Mouse (Mus musculus) spleen, adult 2 months (tissue): Measurements from ENCODE around the gene Cdadc1. TPM values are rescaled to one million over a fixed set of nuclear protein-coding genes. Genes with fewer than 3 reads are reported as not detected.

Experiments
- DNase-seq, 2 experiments: peaks; one replicate each; pipeline versions ENCODE4 v3.0.0 to v3.0.0-alpha.2; 2012 to 2021; ENCODE audit warnings: low spot score in 2 of 2, low read depth in 1 of 2
- H3K27ac ChIP-seq: fragments of 200-500 bp; 2 replicates; pipeline ENCODE4 v1.5.1; 2012; ENCODE audit warnings: low read length, inconsistent platforms; ENCODE audit not compliant: insufficient read depth
- H3K27me3 ChIP-seq: fragments of 200-500 bp; 2 replicates; pipeline ENCODE4 v1.6.1; 2012; ENCODE audit warnings: mild to moderate bottlenecking, moderate library complexity, low read length, inconsistent platforms; ENCODE audit not compliant: control insufficient read depth, insufficient read depth
- H3K36me3 ChIP-seq: fragments of 200-500 bp; 2 replicates; pipeline ENCODE4 v1.6.1; 2012; ENCODE audit warnings: mild to moderate bottlenecking, low read length, inconsistent platforms; ENCODE audit not compliant: control insufficient read depth, insufficient read depth
- H3K4me1 ChIP-seq: fragments of 200-500 bp; 2 replicates; pipeline ENCODE4 v1.6.1; 2011; ENCODE audit warnings: inconsistent platforms; ENCODE audit not compliant: control insufficient read depth, insufficient read depth, insufficient read length
- H3K4me3 ChIP-seq: fragments of 200-500 bp; 2 replicates; pipeline ENCODE4 v1.5.1; 2011; ENCODE audit warnings: mild to moderate bottlenecking, inconsistent platforms; ENCODE audit not compliant: insufficient read depth, insufficient read length; ENCODE audit errors: extremely low read depth
- CTCF ChIP-seq: fragments of 200-500 bp; IDR thresholded peaks from 2 replicates; pipeline ENCODE4 v1.5.1; 2011; ENCODE audit warnings: mild to moderate bottlenecking, inconsistent platforms; ENCODE audit not compliant: insufficient read depth, insufficient read length, insufficient replicate concordance; ENCODE audit errors: extremely low read depth
- POLR2A ChIP-seq: fragments of 200-500 bp; IDR thresholded peaks from 2 replicates; pipeline ENCODE4 v1.6.1; 2011; ENCODE audit warnings: low read depth, low read length, inconsistent platforms
- whole genome bisulfite sequencing: fragments of 180-500 bp; shearing (Covaris S2); methylation state at CpG from one replicate; pipeline ENCODE4 v1.1.7; 2018; 5-methylcytosine and 5-hydroxymethylcytosine counted together
- polyA plus RNA-seq: library from polyadenylated mRNA; depleted of rRNA; stranded (reverse); fragments of >200 nt; gene quantifications from 2 replicates; pipeline ENCODE4 v1.2.3, GENCODE M21; 2012; rRNA removed

Cdadc1 gene
- 2.2 and 2.8 TPM in 2 replicates for polyA plus RNA-seq

- peak within 1 kb of the TSS; percentile 97 for H3K4me3 ChIP-seq
- H3K36me3 ChIP-seq: no peaks in the 10 kb centered on the region
- under 1% methylated on average over 47 of the region's 48 CpGs for WGBS
Observed at GRCm38 (mm10) chr14:59597398-59598259, at the start of gene Cdadc1. Gene Cdadc1 (minus strand): TSS chr14:59597959.

GRCm38 (mm10) chr14:59646826-59647697, 49.3 kb upstream of the Cdadc1 start:
- H3K36me3 ChIP-seq: no peaks in the 10 kb centered on the region
- WGBS: 62% methylated on average over 16 of the region's 16 CpGs
- H3K27ac ChIP-seq: no peak overlapping the region
- TF ChIP-seq POLR2A (no peak), CTCF (no peak)
- DNase-seq: no peak
- no peaks in the 10 kb centered on the region for H3K27me3 ChIP-seq
- H3K4me3 ChIP-seq: no peak overlapping the region
- peaks cover 2% of the 10 kb centered on the region; the same call in 1 of the 2 replicates for H3K4me1 ChIP-seq

More at GRCm38 (mm10) chr14:59597398-59598259, at the start of gene Cdadc1:
- TF ChIP-seq POLR2A: peak; percentile 44
- no peak for TF ChIP-seq CTCF
- peak within 1 kb of the TSS; percentile 80 for H3K27ac ChIP-seq
- peak; percentile 84 to 91 for DNase-seq
- H3K4me1 ChIP-seq: peaks cover 7% of the 10 kb centered on the region; the same call in 1 of the 2 replicates
- peaks cover 2% of the 10 kb centered on the region; the same call in 1 of the 2 replicates for H3K27me3 ChIP-seq

GRCm38 (mm10) chr14:59644896-59645295, 47.1 kb upstream of the Cdadc1 start:
- DNase-seq: no peak
- Histone ChIP-seq H3K27ac (no peak overlapping the region), H3K4me3 (no peak overlapping the region), H3K36me3 (no peaks in the 10 kb centered on the region), H3K4me1 (peaks cover 2% of the 10 kb centered on the region; the same call in 1 of the 2 replicates), H3K27me3 (no peaks in the 10 kb centered on the region)
- TF ChIP-seq POLR2A: no peak
- TF ChIP-seq CTCF: no peak
- WGBS: 67% methylated on average over 3 of the region's 3 CpGs

DNA sequence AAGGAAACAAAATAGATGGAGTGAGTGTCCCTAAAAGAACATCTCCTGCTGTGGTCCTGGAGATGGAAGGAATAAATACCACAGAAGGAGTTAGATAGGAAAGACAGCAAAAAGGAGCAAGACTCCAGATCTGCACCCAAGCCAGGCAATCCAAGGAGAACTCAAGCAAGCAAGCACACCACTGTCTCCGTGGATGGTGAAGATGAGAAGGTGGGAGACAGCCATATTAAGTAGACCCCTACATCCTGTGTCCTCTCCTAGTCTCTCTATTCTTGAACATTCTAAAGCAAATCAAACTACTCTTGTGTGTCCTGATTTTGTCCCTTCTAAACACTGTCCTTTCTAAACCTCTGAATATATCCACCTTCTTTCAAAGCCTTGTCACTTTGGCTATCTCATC, 46.4 kb upstream of the Cdadc1 start:
- no peak for DNase-seq
- WGBS: 71% methylated on average over 1 of the region's 1 CpGs
- Histone ChIP-seq H3K36me3 (no peaks in the 10 kb centered on the region), H3K4me1 (peaks cover 2% of the 10 kb centered on the region; the same call in 1 of the 2 replicates), H3K4me3 (no peak overlapping the region), H3K27me3 (no peaks in the 10 kb centered on the region), H3K27ac (no peak overlapping the region)
- TF ChIP-seq CTCF: no peak
- TF ChIP-seq POLR2A: no peak

DNA sequence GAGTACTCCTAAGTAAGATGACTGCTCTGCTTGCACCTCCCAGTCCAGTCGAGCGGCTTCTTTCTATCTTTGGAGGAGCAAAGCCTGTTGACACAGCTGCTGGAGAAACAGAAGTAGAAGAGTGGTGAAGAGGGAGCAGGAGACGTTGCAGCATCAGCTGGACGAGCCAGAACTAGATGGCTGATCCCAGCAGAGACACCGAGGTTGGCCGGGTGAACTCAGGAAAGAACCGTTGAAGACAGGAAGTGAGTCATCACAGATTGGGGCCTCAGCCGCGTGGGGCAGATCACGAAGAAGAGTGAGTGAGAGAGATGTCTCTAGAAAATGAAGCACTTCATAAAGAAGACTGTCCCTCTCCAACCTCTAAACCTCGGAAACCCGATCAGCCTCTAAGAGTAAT, 45.8 kb upstream of the Cdadc1 start:
- no peaks in the 10 kb centered on the region for H3K36me3 ChIP-seq
- H3K4me3 ChIP-seq: no peak overlapping the region
- no peaks in the 10 kb centered on the region for H3K27me3 ChIP-seq
- no peak for TF ChIP-seq CTCF
- no peak for TF ChIP-seq POLR2A
- WGBS: 12% methylated on average over 12 of the region's 12 CpGs
- peak in 1 of 2 experiments; percentile 3 for DNase-seq
- peaks cover 2% of the 10 kb centered on the region; the same call in 1 of the 2 replicates for H3K4me1 ChIP-seq
- H3K27ac ChIP-seq: no peak overlapping the region

DNA sequence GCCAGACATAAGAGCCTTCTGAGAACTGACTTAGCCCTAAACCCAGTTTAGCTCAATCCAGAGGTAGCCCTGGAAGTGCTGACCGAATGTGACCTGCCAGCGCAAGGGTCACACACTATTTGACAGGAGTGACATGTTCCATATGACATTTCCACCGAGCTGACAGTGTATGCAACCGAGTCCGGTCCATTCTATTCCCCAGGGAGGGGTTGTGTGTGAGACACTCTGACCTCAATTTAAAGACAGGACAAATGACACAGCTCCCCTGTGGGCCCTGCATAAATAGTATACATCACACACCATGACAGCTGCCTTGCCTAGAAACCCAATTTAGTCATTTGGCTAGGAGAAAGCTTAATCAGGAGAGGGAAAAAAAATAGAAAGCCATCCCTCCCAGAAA, 44.1 kb upstream of the Cdadc1 start:
- Histone ChIP-seq H3K27me3 (no peaks in the 10 kb centered on the region), H3K4me1 (peaks cover 2% of the 10 kb centered on the region; the same call in 1 of the 2 replicates), H3K4me3 (no peak overlapping the region), H3K36me3 (no peaks in the 10 kb centered on the region), H3K27ac (no peak overlapping the region)
- DNase-seq: no peak
- TF ChIP-seq POLR2A (no peak), CTCF (no peak)
- 72% methylated on average over 5 of the region's 5 CpGs for WGBS
